Comparison of ENCODE assay signal across 27 mouse cellular contexts in genomic region chr11:80835841-80836240, GRCm38 (mm10). TPM values are rescaled to one million over a fixed set of nuclear protein-coding genes. Genes with fewer than 3 reads are reported as not detected.
A peak's percentile ranks its signal among the peaks of the same experiment; 100 is the strongest.
DNase-seq lines count a peak whose midpoint lies in the region; ATAC-seq and TF ChIP-seq lines count a peak whose summit lies in the region.
"Had no signal": no experiment of that assay in that cellular context is flagged by ENCODE, and none has a peak within 500 bp of the region (broad histone marks: within the 10 kb centered on the region; RNA-seq: fewer than 3 reads in every experiment).

No protein-coding gene starts in this region.

- no peak overlapping the region for H3K4me2 ChIP-seq in intestine, embryonic 15.5 days (replicated peaks)
- H3K4me2 ChIP-seq in intestine, postnatal 0 days (replicated peaks; ENCODE audit: low read depth), result no peak overlapping the region
- H3K4me2 ChIP-seq in intestine, embryonic 16.5 days (ENCODE audit: low read depth, low read length), result no peak overlapping the region
- H3K4me2 ChIP-seq in stomach, postnatal 0 days (replicated peaks; ENCODE audit: low read depth), result no peak overlapping the region
- H3K4me2 ChIP-seq: embryonic facial prominence, embryonic 13.5 days; embryonic facial prominence, embryonic 15.5 days; forebrain, embryonic 12.5 days had no signal

- no peaks in the 10 kb centered on the region for H3K36me3 ChIP-seq in intestine, embryonic 15.5 days
- no peaks in the 10 kb centered on the region for H3K36me3 ChIP-seq in intestine, postnatal 0 days (ENCODE audit: control insufficient read depth, insufficient read depth)
- no peaks in the 10 kb centered on the region for H3K36me3 ChIP-seq in intestine, embryonic 16.5 days (ENCODE audit: control insufficient read depth, insufficient read depth, low read length)
- no peaks in the 10 kb centered on the region for H3K36me3 ChIP-seq in stomach, postnatal 0 days (ENCODE audit: control insufficient read depth, insufficient read depth, low read length)
- H3K36me3 ChIP-seq: embryonic facial prominence, embryonic 13.5 days; embryonic facial prominence, embryonic 15.5 days; forebrain, embryonic 10.5 days; forebrain, embryonic 12.5 days; G1E had no signal

- no peak overlapping the region for H3K9ac ChIP-seq in intestine, embryonic 15.5 days
- no peak overlapping the region for H3K9ac ChIP-seq in intestine, postnatal 0 days (ENCODE audit: low read depth, low read length)
- H3K9ac ChIP-seq in intestine, embryonic 16.5 days (ENCODE audit: low read depth, low read length), result no peak overlapping the region
- no peak overlapping the region for H3K9ac ChIP-seq in stomach, postnatal 0 days (ENCODE audit: low read length)
- H3K9ac ChIP-seq: embryonic facial prominence, embryonic 13.5 days; embryonic facial prominence, embryonic 15.5 days; forebrain, embryonic 12.5 days had no signal

- TF ChIP-seq CTCF in intestine, postnatal 0 days (IDR thresholded peaks at IDR 0.05; ENCODE audit: low read depth), result no peak
- TF ChIP-seq CTCF in stomach, postnatal 0 days (IDR thresholded peaks at IDR 0.05; ENCODE audit: low read depth), result no peak

- no peak overlapping the region for H3K27ac ChIP-seq in intestine, embryonic 15.5 days
- no peak overlapping the region for H3K27ac ChIP-seq in intestine, postnatal 0 days (ENCODE audit: low read depth, low read length)
- no peak overlapping the region for H3K27ac ChIP-seq in intestine, embryonic 16.5 days (ENCODE audit: low read length)
- 0 out of 2 replicates have a peak overlapping the region, but pooled peaks have one; percentile 4 for H3K27ac ChIP-seq in stomach, postnatal 0 days (replicated peaks)
- H3K27ac ChIP-seq: embryonic facial prominence, embryonic 13.5 days; embryonic facial prominence, embryonic 15.5 days; forebrain, embryonic 10.5 days; forebrain, embryonic 12.5 days had no signal

- WGBS in intestine, embryonic 15.5 days, result 64% methylated on average over 4 of the region's 4 CpGs
- WGBS in intestine, postnatal 0 days, result 57% methylated on average over 4 of the region's 4 CpGs
- 61% methylated on average over 4 of the region's 4 CpGs for WGBS in intestine, embryonic 16.5 days
- 37% methylated on average over 4 of the region's 4 CpGs for WGBS in stomach, postnatal 0 days

- peak; percentile 58 for DNase-seq in stomach, postnatal 0 days (ENCODE audit: low spot score)
- no peak for DNase-seq in right cerebral cortex, adult 18-20 months
- DNase-seq: adrenal gland, adult 2 months; adrenal gland, postnatal 10 days; adrenal gland, postnatal 25 days; B cell, adult 2 months; cerebellum, adult 11 months; cerebellum, adult 18-20 months; cerebellum, adult 8-10 months; cerebellum, adult 9-11 months; cerebellum, postnatal 14 days; cerebellum, postnatal 36 days; embryo, embryonic 11 days had no signal

- no peaks in the 10 kb centered on the region for H3K27me3 ChIP-seq in intestine, embryonic 15.5 days (replicated peaks)
- no peaks in the 10 kb centered on the region for H3K27me3 ChIP-seq in intestine, postnatal 0 days (replicated peaks; ENCODE audit: control insufficient read depth, insufficient read depth, low read length)
- H3K27me3 ChIP-seq in intestine, embryonic 16.5 days (replicated peaks; ENCODE audit: control insufficient read depth, insufficient read depth, low read length), result no peaks in the 10 kb centered on the region
- H3K27me3 ChIP-seq in stomach, postnatal 0 days (ENCODE audit: control insufficient read depth, insufficient read depth, low read length), result no peaks in the 10 kb centered on the region
- H3K27me3 ChIP-seq: embryonic facial prominence, embryonic 13.5 days; embryonic facial prominence, embryonic 15.5 days; forebrain, embryonic 12.5 days had no signal

- peak; percentile 56; the same call in 1 of the 2 replicates for ATAC-seq in intestine, embryonic 15.5 days
- ATAC-seq in intestine, postnatal 0 days, result no peak
- ATAC-seq in intestine, embryonic 16.5 days, result peak; percentile 40; the same call in 1 of the 2 replicates
- peak; percentile 89 for ATAC-seq in stomach, postnatal 0 days (ENCODE audit: low FRiP score, low TSS enrichment)
- ATAC-seq: CD4-positive, CD25-positive, alpha-beta regulatory T cell, adult 4 months; forebrain, embryonic 14.5 days; forebrain, embryonic 16.5 days had no signal

- TF ChIP-seq EP300 in stomach, postnatal 0 days (optimal IDR thresholded peaks at IDR 0.05), result no peak

- H3K4me3 ChIP-seq in intestine, embryonic 15.5 days (replicated peaks), result no peak overlapping the region
- H3K4me3 ChIP-seq in intestine, postnatal 0 days (ENCODE audit: low read depth, low read length), result no peak overlapping the region
- no peak overlapping the region for H3K4me3 ChIP-seq in intestine, embryonic 16.5 days (ENCODE audit: low read length)
- H3K4me3 ChIP-seq in stomach, postnatal 0 days (ENCODE audit: low read depth, low read length), result no peak overlapping the region
- H3K4me3 ChIP-seq: embryonic facial prominence, embryonic 13.5 days; embryonic facial prominence, embryonic 15.5 days; erythroblast, embryonic 14.5 days; forebrain, embryonic 10.5 days; forebrain, embryonic 12.5 days had no signal

- H3K4me1 ChIP-seq in intestine, embryonic 15.5 days (replicated peaks), result no peaks in the 10 kb centered on the region
- no peaks in the 10 kb centered on the region for H3K4me1 ChIP-seq in intestine, postnatal 0 days (replicated peaks; ENCODE audit: control insufficient read depth, insufficient read depth, low read length)
- H3K4me1 ChIP-seq in intestine, embryonic 16.5 days (ENCODE audit: control insufficient read depth, insufficient read depth, low read length), result no peaks in the 10 kb centered on the region
- no peaks in the 10 kb centered on the region for H3K4me1 ChIP-seq in stomach, postnatal 0 days (replicated peaks; ENCODE audit: control insufficient read depth, insufficient read depth)
- H3K4me1 ChIP-seq: embryonic facial prominence, embryonic 13.5 days; embryonic facial prominence, embryonic 15.5 days had no signal

- no peaks in the 10 kb centered on the region for H3K9me3 ChIP-seq in intestine, embryonic 15.5 days
- no peaks in the 10 kb centered on the region for H3K9me3 ChIP-seq in intestine, postnatal 0 days (ENCODE audit: control insufficient read depth)
- no peaks in the 10 kb centered on the region for H3K9me3 ChIP-seq in intestine, embryonic 16.5 days (ENCODE audit: control insufficient read depth, low read length)
- no peaks in the 10 kb centered on the region for H3K9me3 ChIP-seq in stomach, postnatal 0 days (ENCODE audit: control insufficient read depth, low read length)
- H3K9me3 ChIP-seq: embryonic facial prominence, embryonic 13.5 days; embryonic facial prominence, embryonic 15.5 days; forebrain, embryonic 10.5 days; forebrain, embryonic 12.5 days had no signal

RNA-seq across cellular contexts. Expression of gene Spaca3, which starts 22.3 kb away (rescaled TPM):
- not detected in 2 replicates for polyA plus RNA-seq in intestine, embryonic 15.5 days (2015; fragmentation: Nextera tagmentation; extraction: Ambion mirVana)
- polyA plus RNA-seq in intestine, postnatal 0 days (2015; fragmentation: Nextera tagmentation; extraction: Ambion mirVana), result not detected in 2 replicates
- polyA plus RNA-seq in intestine, embryonic 16.5 days (2015; fragmentation: Nextera tagmentation; extraction: Ambion mirVana), result not detected in 2 replicates
- 0.35 and 0.44 TPM in 2 replicates for polyA plus RNA-seq in stomach, postnatal 0 days (2015; fragmentation: Nextera tagmentation; extraction: Ambion mirVana)
- polyA plus RNA-seq: adrenal gland, adult 2 months; brain, embryonic 14.5 days; CD4-positive, CD25-positive, alpha-beta regulatory T cell, adult 4 months; embryonic facial prominence, embryonic 11.5 days; embryonic facial prominence, embryonic 13.5 days; embryonic facial prominence, embryonic 15.5 days; erythroblast, embryonic 14.5 days; forebrain, embryonic 10.5 days; forebrain, embryonic 12.5 days; forebrain, embryonic 14.5 days; forebrain, embryonic 16.5 days; G1E had no signal

RNA-seq across cellular contexts. Expression of gene Tmem98, which starts 25.9 kb away (rescaled TPM):
- 214 and 215 TPM in 2 replicates for polyA plus RNA-seq in intestine, embryonic 15.5 days (2015; fragmentation: Nextera tagmentation; extraction: Ambion mirVana)
- 148 and 156 TPM in 2 replicates for polyA plus RNA-seq in intestine, postnatal 0 days (2015; fragmentation: Nextera tagmentation; extraction: Ambion mirVana)
- 241 and 243 TPM in 2 replicates for polyA plus RNA-seq in intestine, embryonic 16.5 days (2015; fragmentation: Nextera tagmentation; extraction: Ambion mirVana)
- 126 and 129 TPM in 2 replicates for polyA plus RNA-seq in stomach, postnatal 0 days (2015; fragmentation: Nextera tagmentation; extraction: Ambion mirVana)
- polyA plus RNA-seq: CD4-positive, CD25-positive, alpha-beta regulatory T cell, adult 4 months; erythroblast, embryonic 14.5 days; G1E had no signal

RNA-seq across cellular contexts. Expression of gene Myo1d, which starts 56.0 kb away (rescaled TPM):
- polyA plus RNA-seq in intestine, embryonic 15.5 days (2015; fragmentation: Nextera tagmentation; extraction: Ambion mirVana), result 68.2 and 72.3 TPM in 2 replicates
- 57.2 and 64.1 TPM in 2 replicates for polyA plus RNA-seq in intestine, postnatal 0 days (2015; fragmentation: Nextera tagmentation; extraction: Ambion mirVana)
- polyA plus RNA-seq in intestine, embryonic 16.5 days (2015; fragmentation: Nextera tagmentation; extraction: Ambion mirVana), result 80.9 and 97.7 TPM in 2 replicates
- polyA plus RNA-seq in stomach, postnatal 0 days (2015; fragmentation: Nextera tagmentation; extraction: Ambion mirVana), result 21.6 and 24.4 TPM in 2 replicates
- polyA plus RNA-seq: G1E had no signal
